Mouse (Mus musculus) forebrain, embryonic 14.5 days (tissue): ENCODE results near the gene Evi2. TPM values are rescaled to one million over a fixed set of nuclear protein-coding genes. Genes with fewer than 3 reads are reported as not detected.

Source experiments
- ATAC-seq: fragments of 200-750 bp; cut with Nextera tagmentation; 2 replicates; pipeline ENCODE4 v1.8.0; 2017; ENCODE audit warnings: mild to moderate bottlenecking, moderate library complexity
- DNase-seq: peaks from one replicate; pipeline ENCODE4 v3.0.0-alpha.2; 2015; ENCODE audit warnings: low spot score
- H3K27ac ChIP-seq: fragments of 300-500 bp; sonication (generic); 2 replicates; pipeline ENCODE4 v1.5.1; 2014; ENCODE audit warnings: low read depth, mild to moderate bottlenecking, control low read depth, low read length, moderate library complexity
- H3K27me3 ChIP-seq: fragments of 300-500 bp; sonication (generic); replicated peaks from 2 replicates; pipeline ENCODE4 v1.6.1; 2014; ENCODE audit warnings: low read length, control low read depth, mixed read lengths; ENCODE audit not compliant: control insufficient read depth, insufficient read depth
- H3K36me3 ChIP-seq: fragments of 300-500 bp; sonication (generic); 2 replicates; pipeline ENCODE4 v1.6.1; 2014; ENCODE audit warnings: low read length, control low read depth; ENCODE audit not compliant: control insufficient read depth, insufficient read depth
- H3K4me1 ChIP-seq: fragments of 300-500 bp; sonication (generic); 2 replicates; pipeline ENCODE4 v1.6.1; 2014; ENCODE audit warnings: antibody characterized with exemption, low read length, control low read depth; ENCODE audit not compliant: control insufficient read depth, insufficient read depth
- H3K4me2 ChIP-seq: fragments of 300-500 bp; sonication (generic); 2 replicates; pipeline ENCODE4 v1.6.1; 2014; ENCODE audit warnings: mild to moderate bottlenecking, control low read depth, low read length
- H3K4me3 ChIP-seq: fragments of 300-500 bp; sonication (generic); 2 replicates; pipeline ENCODE4 v1.5.1; 2014; ENCODE audit warnings: low read depth, low read length, control low read depth
- H3K9ac ChIP-seq: fragments of 300-500 bp; sonication (generic); 2 replicates; pipeline ENCODE4 v1.6.1; 2014; ENCODE audit warnings: mild to moderate bottlenecking, low read length, control low read depth, moderate library complexity
- H3K9me3 ChIP-seq: fragments of 300-500 bp; sonication (generic); replicated peaks from 2 replicates; pipeline ENCODE4 v1.6.1; 2016; ENCODE audit warnings: low read length, control low read depth, mixed read lengths; ENCODE audit not compliant: control insufficient read depth
- WGBS: fragments of 180-500 bp; shearing (Covaris S2); extraction: QIAGEN DNeasy Blood & Tissue Kit; methylation state at CpG from one replicate; pipeline ENCODE4 v1.1.7; 2014; 5-methylcytosine and 5-hydroxymethylcytosine counted together
- polyA plus RNA-seq: library from polyadenylated mRNA; unstranded; fragments of >200 nt; fragmentation: Nextera tagmentation; extraction: Ambion mirVana; gene quantifications from 2 replicates; pipeline ENCODE4 v1.2.1, GENCODE M21; 2014

Evi2 gene
- polyA plus RNA-seq, 1 experiment from 2014 or later, result 0.24 TPM

DNA sequence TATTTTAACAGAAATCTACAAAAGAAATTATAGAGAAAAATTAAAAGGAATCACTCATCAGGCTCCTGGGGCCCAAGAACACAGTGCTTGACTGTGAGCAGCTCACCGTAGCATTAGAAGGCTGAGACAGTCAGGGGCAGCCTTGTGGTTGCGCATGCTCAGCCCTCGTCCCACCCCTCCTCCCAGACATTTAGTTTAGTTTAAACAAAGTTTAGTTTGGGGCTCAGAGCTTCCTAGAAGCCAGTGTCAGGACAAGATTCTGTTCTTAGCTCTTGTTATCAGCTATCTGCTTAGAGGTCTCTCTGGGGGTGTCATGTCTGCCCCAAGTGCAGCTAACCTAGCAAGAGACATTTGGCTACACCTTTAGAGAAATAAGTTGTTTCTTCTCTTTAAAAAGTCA lies 1.8 kb downstream of the Evi2 start:
- ATAC-seq (no peak), DNase-seq (no peak)
- Histone ChIP-seq H3K4me2 (no peak overlapping the region), H3K4me1 (no peaks in the 10 kb centered on the region), H3K9ac (no peak overlapping the region), H3K4me3 (no peak overlapping the region), H3K36me3 (peaks cover 11% of the 10 kb centered on the region; the same call in 1 of the 2 replicates), H3K27me3 (no peaks in the 10 kb centered on the region), H3K9me3 (no peaks in the 10 kb centered on the region), H3K27ac (no peak overlapping the region)
- WGBS, result 92% methylated on average over 3 of the region's 3 CpGs

GRCm38 (mm10) chr11:79527739-79528384 lies 2.5 kb downstream of the Evi2 start:
- H3K9me3 ChIP-seq, result no peaks in the 10 kb centered on the region
- DNase-seq, result no peak
- no peaks in the 10 kb centered on the region for H3K4me1 ChIP-seq
- no peak overlapping the region for H3K4me2 ChIP-seq
- H3K4me3 ChIP-seq, result no peak overlapping the region
- H3K36me3 ChIP-seq, result peaks cover 11% of the 10 kb centered on the region; the same call in 1 of the 2 replicates
- H3K27ac ChIP-seq, result no peak overlapping the region
- 93% methylated on average over 5 of the region's 5 CpGs for WGBS
- ATAC-seq, result no peak
- H3K27me3 ChIP-seq, result no peaks in the 10 kb centered on the region
- H3K9ac ChIP-seq, result no peak overlapping the region

DNA sequence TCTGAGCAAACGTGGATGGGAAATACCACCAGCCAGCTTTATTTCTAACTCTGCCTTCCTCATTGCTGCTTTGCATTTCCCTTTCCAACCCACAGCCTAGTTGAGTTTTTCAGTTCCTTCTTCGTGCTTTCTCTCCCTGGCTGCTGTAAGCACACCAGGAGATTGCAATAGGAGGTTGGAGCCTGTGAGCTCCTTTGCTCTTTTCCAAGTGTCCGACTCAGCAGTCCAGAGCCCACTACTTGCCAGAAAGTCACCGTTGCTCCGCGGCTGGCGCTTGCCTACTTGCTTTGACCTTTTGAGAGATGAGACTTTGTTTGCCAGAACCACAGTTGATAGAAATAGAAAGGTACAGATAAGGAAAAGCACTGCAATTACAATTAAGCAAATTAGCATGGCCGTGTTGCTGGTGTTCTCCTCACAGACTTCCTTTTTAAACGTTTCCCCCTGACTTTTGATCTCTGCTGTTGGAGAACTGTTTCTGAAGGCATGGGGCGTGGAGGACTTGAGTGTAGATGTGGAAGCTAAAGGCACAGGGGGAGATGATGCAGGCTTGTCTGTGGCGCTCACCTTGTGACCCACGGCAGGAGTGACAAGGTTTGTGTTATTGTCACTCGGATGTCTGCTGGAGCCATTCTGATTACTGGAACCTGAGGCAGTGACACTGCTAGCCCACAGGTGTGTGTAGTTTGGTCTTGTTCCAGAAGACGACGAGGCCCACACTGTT lies 3.2 kb downstream of the Evi2 start:
- Histone ChIP-seq H3K27me3 (no peaks in the 10 kb centered on the region), H3K9ac (no peak overlapping the region), H3K4me2 (no peak overlapping the region), H3K9me3 (no peaks in the 10 kb centered on the region), H3K4me3 (no peak overlapping the region), H3K4me1 (no peaks in the 10 kb centered on the region), H3K36me3 (peaks cover 11% of the 10 kb centered on the region; the same call in 1 of the 2 replicates), H3K27ac (no peak overlapping the region)
- no peak for DNase-seq
- WGBS, result 87% methylated on average over 15 of the region's 15 CpGs
- ATAC-seq, result no peak

- peaks cover 11% of the 10 kb centered on the region; the same call in 1 of the 2 replicates for H3K36me3 ChIP-seq
- no peak overlapping the region for H3K27ac ChIP-seq
- 95% methylated on average over 3 of the region's 3 CpGs for WGBS
- no peaks in the 10 kb centered on the region for H3K4me1 ChIP-seq
- no peak overlapping the region for H3K4me3 ChIP-seq
- H3K9ac ChIP-seq, result no peak overlapping the region
- H3K4me2 ChIP-seq, result no peak overlapping the region
- DNase-seq (no peak), ATAC-seq (no peak)
- H3K9me3 ChIP-seq, result no peaks in the 10 kb centered on the region
- no peaks in the 10 kb centered on the region for H3K27me3 ChIP-seq
These were observed 3.8 kb downstream of the Evi2 start for GRCm38 (mm10) chr11:79526549-79526948.

DNA sequence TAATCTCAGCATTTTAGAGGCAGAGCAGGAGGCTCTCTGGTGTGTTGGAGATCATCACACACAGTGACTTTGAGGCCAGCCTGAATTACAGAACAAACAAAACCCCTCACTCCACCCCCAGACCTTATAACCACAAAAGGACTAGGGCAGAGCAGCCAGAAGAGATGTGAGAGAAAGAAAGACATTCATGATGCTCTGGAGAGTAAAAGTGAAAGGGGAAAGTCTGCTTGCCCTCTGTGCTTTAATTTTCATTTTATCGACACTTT lies 6.1 kb downstream of the Evi2 start:
- Histone ChIP-seq H3K9ac (no peak overlapping the region), H3K9me3 (no peaks in the 10 kb centered on the region), H3K36me3 (0 out of 2 replicates have a peak, but pooled peaks cover 9% of the 10 kb centered on the region), H3K4me2 (no peak overlapping the region), H3K27me3 (no peaks in the 10 kb centered on the region), H3K4me1 (no peaks in the 10 kb centered on the region), H3K4me3 (no peak overlapping the region), H3K27ac (no peak overlapping the region)
- no peak for ATAC-seq
- WGBS, result 96% methylated on average over 1 of the region's 1 CpGs
- no peak for DNase-seq

DNA sequence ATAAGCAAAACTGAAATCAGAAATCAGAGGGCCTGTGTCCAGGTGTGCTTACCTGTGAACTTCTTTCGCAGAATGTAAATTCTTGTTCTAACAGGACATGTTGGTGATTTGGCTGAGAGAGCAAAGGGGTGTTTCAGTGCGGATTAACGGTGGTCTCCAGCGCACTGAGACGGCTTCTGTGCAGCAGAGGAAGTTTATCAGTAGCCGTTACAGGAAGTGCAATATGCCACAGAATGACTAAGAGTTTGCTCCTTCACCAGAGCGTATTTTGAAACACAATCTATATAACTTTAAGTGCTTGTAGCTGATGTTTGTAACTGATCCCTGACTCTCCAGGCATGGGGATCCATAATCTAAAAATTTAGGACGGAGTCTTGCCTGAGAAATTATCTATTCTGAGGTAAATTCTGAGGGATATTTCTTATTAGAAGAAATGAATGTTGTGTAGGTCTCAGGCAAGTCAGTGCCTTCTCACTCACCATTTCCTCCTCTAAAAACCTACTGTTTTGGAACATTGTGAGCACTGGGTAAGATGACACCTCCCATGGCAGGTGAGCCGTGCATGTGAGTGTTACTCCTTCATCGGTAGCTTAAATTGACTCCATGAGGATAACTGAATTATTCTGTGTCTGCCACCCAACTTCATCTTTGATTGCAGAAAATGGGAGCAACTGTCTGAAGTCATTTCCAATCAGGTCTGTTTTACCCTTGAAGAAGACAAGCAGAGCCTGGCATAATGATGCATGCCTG lies 6.7 kb downstream of the Evi2 start, which contains the start of gene Evi2b:
TSS of gene Evi2b (minus strand) at position 203 of the 750 bp plus-strand sequence.
- no peak for ATAC-seq
- DNase-seq, result no peak
- no peaks in the 10 kb centered on the region for H3K9me3 ChIP-seq
- no peak within 1 kb of the TSS for H3K9ac ChIP-seq
- H3K4me3 ChIP-seq, result no peak within 1 kb of the TSS
- no peak within 1 kb of the TSS for H3K4me2 ChIP-seq
- H3K4me1 ChIP-seq, result no peaks in the 10 kb centered on the region
- no peaks in the 10 kb centered on the region for H3K27me3 ChIP-seq
- 0 out of 2 replicates have a peak, but pooled peaks cover 9% of the 10 kb centered on the region for H3K36me3 ChIP-seq
- 92% methylated on average over 10 of the region's 10 CpGs for WGBS
- H3K27ac ChIP-seq, result no peak within 1 kb of the TSS

- 75% methylated on average over 1 of the region's 1 CpGs for WGBS
- Histone ChIP-seq H3K4me3 (no peak overlapping the region), H3K9ac (no peak overlapping the region), H3K27me3 (no peaks in the 10 kb centered on the region), H3K4me2 (no peak overlapping the region), H3K27ac (no peak overlapping the region), H3K4me1 (no peaks in the 10 kb centered on the region), H3K9me3 (no peaks in the 10 kb centered on the region), H3K36me3 (0 out of 2 replicates have a peak, but pooled peaks cover under 1% of the 10 kb centered on the region)
- no peak for ATAC-seq
- DNase-seq, result no peak
These were observed 7.4 kb downstream of the Evi2 start for GRCm38 (mm10) chr11:79522944-79523343.

- Histone ChIP-seq H3K36me3 (no peaks in the 10 kb centered on the region), H3K4me2 (no peak overlapping the region), H3K4me1 (no peaks in the 10 kb centered on the region), H3K4me3 (no peak overlapping the region), H3K9me3 (no peaks in the 10 kb centered on the region), H3K27ac (no peak overlapping the region), H3K9ac (no peak overlapping the region), H3K27me3 (no peaks in the 10 kb centered on the region)
- DNase-seq, result no peak
- no peak for ATAC-seq
These were observed 8.5 kb downstream of the Evi2 start for GRCm38 (mm10) chr11:79521930-79522329.

DNA sequence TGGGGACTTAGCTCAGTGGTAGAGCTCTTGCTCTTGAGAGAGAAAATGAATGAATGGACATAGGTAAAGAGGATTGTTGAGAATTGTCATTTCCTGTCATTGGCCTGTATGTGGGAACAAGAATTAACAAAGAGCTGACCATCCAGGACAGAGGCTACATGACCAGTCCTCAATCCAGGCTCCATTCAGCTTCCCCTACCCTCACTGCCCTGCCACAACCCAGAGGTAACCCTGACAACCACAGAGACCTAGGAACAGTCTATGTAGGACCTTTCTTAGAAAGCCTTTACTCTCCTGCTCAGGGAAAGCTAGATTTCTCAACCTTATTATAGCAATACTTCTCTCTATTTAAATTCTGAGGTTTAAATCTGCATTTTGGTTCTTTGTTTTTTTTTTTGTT lies 9.6 kb downstream of the Evi2 start:
- DNase-seq (no peak), ATAC-seq (no peak)
- Histone ChIP-seq H3K9ac (no peak overlapping the region), H3K4me2 (no peak overlapping the region), H3K27me3 (no peaks in the 10 kb centered on the region), H3K4me1 (no peaks in the 10 kb centered on the region), H3K27ac (no peak overlapping the region), H3K9me3 (no peaks in the 10 kb centered on the region), H3K36me3 (no peaks in the 10 kb centered on the region), H3K4me3 (no peak overlapping the region)
